Mouse (Mus musculus) T-helper 17 cell (primary cell): ENCODE data around the gene Pla2g15.
"Not testable (repeated sequence)": the region's sequence is repeated elsewhere in the genome, so short reads cannot be mapped to it uniquely, and the experiment has no call there.

Source experiments
- in situ Hi-C, 2 experiments: fragments of 300-600 bp; cut with MboI, MseI; formaldehyde crosslinking; loops; 1 replicate in 1 of 2; 2 replicates in 1 of 2; pipeline ENCODE4 v1.15.1; 2025; ENCODE audit warnings: high pct_unique_total_duplicates in 2 of 2

The Pla2g15 gene

DNA sequence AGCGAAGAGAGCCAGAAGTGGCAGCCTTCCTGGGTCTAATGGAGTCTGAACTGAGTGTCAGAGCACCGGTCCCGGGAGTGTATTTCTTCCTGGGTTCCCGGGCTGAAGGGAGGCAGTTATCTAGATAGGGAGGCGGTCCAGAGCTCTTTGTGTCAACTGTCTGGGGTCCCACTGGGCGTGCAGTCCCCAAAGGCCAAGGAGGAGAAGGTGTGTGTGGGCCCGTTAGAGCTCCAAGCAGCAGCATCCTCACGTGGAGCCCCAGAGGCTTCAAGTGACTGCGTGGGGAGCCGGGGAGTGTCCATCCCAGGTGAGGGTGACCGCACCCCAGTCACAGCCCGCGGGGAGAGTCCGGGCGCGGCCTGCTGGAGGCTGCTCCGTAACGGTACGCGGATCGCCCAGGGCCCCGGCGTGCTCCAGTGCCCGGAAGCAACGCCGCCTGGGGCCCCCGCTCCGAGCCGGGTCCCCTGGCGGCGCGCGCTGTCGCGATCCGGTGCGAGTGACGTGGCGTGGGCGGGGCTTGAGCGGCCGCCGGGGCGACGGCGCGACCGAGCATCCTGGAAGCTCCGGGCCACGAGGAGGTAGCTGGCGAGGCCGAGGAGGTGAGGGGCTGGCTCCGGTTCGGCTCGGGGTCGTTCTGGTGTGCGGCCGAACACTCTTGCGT is 18.3 kb downstream of the Pla2g15 start, which contains the start of gene Slc7a6:
Gene Slc7a6, plus strand, starts transcription at position 502 of the 661 bp plus-strand sequence.
- in situ Hi-C loops: no loop called here

GRCm38 (mm10) chr8:106169017-106169933 is 19.1 kb downstream of the Pla2g15 start:
- in situ Hi-C loops: no loop called here

- in situ Hi-C loops: no loop called here
Observed at GRCm38 (mm10) chr8:106169934-106170480, 19.8 kb downstream of the Pla2g15 start.

- in situ Hi-C loops: no loop called here
Observed at GRCm38 (mm10) chr8:106173566-106173965, 23.4 kb downstream of the Pla2g15 start.

DNA sequence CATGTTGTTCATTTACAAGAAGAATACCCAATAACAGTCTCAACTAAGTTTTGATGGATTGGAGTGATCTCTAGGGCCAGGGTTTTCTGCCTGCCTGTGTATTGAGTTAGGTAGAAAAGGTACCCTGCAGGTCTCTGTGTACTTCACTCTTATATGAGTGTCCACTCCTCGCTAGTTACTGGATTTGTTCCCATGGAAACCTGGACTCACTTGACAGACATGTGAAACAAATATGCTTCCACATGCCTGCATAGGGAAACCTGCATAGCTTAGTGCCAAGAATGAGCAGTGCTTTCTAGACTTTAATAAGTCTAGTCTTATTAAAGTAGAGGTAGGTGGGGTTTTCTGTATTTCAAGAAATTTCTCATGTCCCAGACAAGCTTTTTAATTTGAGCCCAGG is 26.7 kb downstream of the Pla2g15 start:
- in situ Hi-C loops: no loop called here

DNA sequence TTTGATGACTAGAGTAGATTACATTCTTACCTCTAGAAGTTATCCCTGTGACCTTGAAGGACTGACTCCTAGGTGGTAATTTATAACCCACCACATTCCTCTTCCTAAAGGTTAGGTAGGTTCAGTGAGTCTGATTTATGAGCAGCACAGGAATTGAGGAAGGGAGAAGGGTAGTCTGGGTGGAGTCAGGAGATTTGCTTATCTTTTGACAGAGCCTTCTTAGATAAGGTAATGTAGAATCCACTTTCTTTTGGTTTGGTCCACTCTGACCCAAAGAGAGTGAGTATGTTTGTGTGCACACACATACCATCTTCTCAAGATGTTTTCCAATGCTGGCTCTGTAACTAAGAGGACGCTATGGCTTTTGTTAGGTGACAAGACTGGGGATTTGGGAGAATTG is 27.4 kb downstream of the Pla2g15 start:
- in situ Hi-C loops: no loop called here

- in situ Hi-C loops: no loop called here
Observed at GRCm38 (mm10) chr8:106178428-106178827, 28.2 kb downstream of the Pla2g15 start.

DNA sequence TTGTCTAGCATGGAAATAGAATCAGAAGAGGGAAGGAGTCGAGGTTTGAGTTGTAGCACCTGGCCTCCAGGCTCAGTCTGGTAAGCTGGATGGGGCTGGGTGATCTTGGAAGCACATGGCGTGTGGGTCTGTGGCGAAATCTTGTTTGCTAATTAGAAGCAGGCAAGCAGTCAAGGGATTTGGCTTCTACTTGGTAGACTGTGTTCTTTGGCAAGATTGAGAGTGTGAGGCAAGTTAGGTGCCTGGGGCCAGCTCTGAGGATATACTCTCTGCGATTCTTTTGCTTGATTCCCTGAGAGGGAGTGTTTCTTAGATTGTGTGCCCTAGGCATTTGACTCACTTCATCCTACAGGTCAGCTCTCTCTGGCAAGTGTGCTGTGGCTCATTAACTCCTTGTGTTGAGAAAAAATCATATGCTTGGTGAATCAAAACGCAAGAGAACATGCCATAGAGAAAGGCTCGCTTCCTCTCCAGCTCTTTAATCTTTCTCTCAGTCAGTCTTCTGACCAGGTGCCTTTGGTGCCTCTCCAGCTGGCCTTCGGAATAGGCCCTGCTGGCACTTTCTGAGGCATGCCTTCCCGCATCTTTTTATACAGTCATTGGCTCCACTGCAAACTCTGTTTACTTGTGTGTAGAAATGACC is 35.5 kb downstream of the Pla2g15 start:
- in situ Hi-C loops: no loop called here

- in situ Hi-C loops: no loop called here
Observed at GRCm38 (mm10) chr8:106186394-106186793, 36.2 kb downstream of the Pla2g15 start.

DNA sequence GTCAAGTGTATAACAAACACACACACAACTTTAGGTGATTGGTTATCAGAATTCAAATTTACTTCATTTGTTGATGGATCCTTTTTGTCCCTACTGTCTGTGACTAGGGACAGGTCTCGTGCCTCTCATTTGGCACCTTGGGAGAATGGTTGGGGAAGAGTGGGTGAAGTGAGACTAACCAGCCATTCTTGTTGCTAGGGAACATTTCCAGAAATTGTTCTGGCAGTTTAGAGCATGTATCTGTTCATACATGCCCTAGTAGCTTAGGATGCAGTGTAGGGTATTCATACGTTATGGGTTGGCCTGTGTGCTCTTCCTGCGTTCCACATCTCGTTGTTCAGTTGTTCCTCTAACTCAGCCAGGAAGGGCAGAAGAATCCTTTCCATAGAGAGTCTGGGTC is 39.0 kb downstream of the Pla2g15 start:
- in situ Hi-C loops: no loop called here

GRCm38 (mm10) chr8:106191639-106192038 is 41.4 kb downstream of the Pla2g15 start:
- in situ Hi-C loops: no loop called here

DNA sequence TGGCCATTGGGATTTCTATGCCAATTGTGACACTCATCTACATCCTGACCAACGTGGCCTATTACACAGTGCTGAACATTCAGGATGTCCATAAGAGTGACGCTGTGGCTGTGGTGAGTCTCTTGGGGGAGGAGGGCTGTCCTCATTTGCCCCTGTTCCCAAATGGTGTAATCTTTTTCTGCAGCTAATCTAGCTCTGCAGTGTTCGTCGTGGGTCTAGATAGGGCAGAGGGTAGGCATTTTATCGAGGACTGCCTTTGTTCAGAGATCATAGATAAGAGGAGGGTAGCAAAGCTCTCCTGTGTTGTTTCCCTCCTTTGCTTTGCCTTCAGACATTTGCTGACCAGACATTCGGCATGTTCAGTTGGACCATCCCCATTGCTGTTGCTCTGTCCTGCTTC is 43.0 kb downstream of the Pla2g15 start:
- in situ Hi-C loops: no loop called here

DNA sequence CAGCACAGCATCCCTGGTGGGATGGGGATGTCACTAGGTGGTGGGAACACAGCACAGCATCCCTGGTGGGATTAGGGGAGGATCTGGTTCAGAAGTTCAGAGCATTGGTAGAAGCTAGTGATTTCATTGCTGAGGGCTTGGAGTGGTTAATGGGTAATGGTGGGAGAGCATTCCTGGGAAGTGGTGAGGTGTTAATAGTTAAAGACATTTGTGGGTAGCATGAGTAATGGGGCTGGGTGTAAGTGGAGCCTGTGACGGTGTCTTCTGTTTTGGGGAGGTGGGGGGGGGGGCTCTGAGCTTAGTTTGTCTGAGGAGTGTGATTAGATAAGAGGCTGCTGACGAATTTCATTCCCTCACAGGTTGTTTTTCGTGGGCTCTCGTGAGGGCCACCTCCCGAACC is 43.9 kb downstream of the Pla2g15 start:
- in situ Hi-C loops: no loop called here

GRCm38 (mm10) chr8:106198741-106199140 is 48.5 kb downstream of the Pla2g15 start:
- in situ Hi-C loops: no loop called here

DNA sequence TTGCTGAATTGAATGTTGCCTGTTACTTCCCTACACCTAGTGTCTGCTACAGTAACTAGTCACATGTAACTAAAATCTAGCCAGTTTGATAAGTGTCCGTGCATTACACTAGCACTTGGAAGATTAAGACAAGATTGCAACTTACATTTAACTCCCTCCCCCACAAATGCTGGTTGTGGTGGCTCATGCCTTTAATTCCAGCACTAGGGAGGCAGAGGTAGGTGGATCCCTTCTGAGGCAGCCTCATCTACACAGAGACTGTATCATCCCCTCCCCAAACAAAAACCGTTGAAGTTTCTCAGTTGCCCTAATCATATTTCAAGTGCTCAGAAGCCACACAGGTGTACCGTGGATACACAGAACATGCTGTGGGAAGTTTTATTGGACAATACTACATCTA is 49.4 kb downstream of the Pla2g15 start:
- in situ Hi-C loops: not testable (repeated sequence)

DNA sequence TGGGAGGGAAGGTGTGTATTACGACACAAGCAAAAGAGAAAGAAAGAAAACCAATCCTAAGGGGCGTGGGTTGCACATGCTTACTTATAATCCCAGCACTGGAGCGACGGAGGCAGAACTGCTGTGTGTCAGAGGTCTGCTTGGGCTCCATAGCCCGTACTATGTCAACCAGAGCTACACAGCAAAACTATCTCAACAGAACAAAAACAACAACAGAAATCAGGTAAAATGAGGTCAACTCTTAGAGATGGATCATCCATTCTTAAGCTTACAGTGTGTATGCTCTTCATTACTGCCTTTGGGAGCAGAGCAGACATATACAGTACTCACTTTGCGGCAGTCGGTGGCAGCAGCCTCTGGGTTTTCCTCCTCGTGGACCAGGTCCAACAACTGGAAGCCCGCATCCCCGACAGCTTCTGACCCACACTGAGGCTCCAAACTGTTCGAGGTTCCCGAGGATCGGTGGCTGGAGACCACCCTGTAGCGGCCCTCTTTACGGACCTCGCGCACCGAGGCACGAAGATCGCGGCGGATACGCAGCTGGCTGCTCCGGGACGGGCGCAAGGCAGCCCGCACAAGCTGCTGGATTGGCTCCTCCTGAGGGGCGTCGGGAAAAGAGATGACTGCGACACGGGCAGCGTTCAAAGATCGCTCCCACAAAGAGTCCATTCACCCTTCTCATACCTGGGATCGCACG is 60.0 kb downstream of the Pla2g15 start:
- in situ Hi-C loops: no loop called here

GRCm38 (mm10) chr8:106210821-106211345 is 60.7 kb downstream of the Pla2g15 start, which contains the start of the genes Slc7a6os and Prmt7:
Gene Slc7a6os (minus strand): TSS chr8:106210935.
Gene Prmt7 (plus strand): TSS chr8:106210936.
- in situ Hi-C loops: no loop called here

DNA sequence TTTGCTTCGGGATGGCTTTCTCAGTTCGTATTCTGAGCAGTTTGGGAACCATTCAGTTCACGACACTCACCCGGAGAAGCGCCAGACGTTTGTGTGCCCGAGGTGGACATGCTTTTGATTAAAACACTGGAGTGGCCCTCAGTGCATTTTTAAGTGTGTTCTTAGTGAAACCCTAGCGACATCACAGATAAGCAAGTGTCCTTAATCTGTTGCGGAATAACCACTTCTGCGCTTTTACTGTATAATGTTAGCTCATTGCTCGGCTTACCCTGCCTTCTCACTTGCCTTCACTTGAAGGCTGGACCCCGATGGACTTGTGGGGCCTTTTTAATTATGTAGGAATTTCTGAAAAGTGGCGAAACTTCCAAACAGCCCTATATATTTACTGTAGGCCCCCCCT is 61.2 kb downstream of the Pla2g15 start:
- in situ Hi-C loops: no loop called here

DNA sequence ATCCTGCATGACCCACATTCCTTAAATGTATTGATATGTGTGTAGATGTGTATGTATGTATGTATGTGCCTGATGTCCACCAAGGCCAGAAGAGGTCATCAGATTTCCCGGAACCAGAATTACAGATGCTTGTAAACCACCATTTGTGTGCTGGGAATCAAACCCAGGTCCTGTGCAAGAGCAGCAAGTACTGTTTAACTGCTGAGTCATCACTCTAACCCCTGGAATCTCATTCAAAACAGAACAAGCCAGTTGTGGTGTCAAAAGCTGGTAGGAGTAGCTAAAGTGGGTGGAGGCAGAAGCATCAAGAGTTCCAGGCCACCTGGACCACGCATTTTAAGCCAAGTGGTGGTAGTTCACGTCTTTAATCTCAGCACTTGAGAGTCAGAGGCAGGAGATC is 63.8 kb downstream of the Pla2g15 start:
- in situ Hi-C loops: no loop called here
